Mouse (Mus musculus) T-cell, adult 2 months (primary cell): ENCODE results near the gene Cln5.
A peak's percentile ranks its signal among the peaks of the same experiment; 100 is the strongest.

Experiments used
- DNase-seq: peaks from one replicate; pipeline ENCODE4 v3.0.0; 2022; ENCODE audit warnings: low spot score

The Cln5 gene

DNA sequence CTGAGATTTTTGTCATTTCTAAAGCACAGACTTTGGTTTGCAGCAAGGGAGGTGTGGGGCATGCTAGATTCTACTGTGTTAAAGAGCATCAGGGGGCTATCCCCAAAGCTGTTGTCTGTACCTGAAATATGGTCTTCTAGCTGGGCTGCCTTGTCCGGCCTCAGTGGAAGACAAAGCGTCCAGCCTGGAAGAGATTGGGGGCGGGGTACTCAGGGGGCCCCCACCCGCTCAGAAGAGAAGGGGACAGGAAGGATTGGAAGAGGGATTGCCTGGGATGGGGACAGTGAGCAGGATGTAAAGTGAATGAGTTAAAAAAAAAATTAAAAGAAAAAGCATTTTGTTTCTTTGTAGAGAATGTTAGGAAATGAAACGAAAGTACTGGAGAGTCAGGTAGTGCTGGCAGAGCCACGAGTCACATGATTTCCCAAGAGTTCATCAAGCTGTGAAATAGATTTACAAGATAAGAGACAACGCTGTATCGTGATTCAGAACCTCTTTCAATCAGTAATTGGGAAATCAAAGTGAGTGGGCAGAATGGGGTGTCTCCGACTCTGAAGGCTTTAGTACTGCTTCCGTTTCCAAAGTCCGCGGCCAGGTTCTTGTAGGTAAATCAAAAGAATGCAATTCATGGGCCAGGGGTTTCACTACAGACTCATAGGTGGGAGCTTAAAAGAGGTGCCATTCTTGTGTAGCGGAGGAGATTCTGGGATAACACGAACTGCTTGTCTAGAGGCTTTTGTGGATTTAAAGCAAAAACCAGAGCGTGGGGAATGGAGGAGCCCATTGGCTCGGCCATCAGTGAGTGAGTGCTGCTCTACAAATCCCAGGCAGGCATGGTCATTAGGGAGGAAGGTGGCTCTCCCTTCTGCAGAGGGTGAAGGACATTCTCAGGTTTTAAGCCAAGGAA, 8.2 kb downstream of the Cln5 start:
- no peak for DNase-seq

DNA sequence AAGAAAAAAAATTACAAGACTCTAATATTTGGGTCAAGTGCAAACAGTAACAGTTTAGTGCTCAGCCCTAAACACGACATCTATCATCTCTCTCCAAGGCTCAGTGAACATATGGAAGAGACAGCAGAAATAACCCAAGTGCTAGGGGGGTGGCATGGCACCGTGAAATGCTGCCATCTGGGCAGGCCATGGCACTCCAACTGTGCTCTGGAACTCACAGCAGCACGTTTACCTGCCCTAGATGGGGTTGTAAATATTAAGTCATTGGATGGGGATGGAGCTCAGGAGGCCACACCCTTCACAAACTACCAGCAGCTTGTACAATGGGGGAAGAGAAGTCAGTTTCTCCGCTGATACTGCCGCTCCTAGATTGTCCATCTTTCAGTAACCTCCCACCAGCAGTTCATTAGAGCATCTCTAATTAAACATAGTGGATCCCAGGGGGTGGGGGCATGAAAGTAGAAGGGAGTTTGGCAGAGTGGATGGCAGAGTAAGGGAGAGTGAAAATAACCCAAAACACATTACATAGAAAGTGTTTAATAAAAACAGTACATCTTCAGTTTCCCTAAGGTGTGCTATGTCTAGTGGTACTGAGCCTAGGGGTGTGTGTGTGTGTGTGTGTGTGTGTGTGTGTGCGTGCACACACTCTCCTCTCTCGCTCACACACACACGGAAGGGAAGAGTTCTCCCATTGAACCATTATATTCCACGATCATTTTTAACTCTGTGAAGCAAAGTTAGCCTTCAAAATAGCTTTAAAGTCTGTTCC, 9.4 kb downstream of the Cln5 start:
- no peak for DNase-seq

DNA sequence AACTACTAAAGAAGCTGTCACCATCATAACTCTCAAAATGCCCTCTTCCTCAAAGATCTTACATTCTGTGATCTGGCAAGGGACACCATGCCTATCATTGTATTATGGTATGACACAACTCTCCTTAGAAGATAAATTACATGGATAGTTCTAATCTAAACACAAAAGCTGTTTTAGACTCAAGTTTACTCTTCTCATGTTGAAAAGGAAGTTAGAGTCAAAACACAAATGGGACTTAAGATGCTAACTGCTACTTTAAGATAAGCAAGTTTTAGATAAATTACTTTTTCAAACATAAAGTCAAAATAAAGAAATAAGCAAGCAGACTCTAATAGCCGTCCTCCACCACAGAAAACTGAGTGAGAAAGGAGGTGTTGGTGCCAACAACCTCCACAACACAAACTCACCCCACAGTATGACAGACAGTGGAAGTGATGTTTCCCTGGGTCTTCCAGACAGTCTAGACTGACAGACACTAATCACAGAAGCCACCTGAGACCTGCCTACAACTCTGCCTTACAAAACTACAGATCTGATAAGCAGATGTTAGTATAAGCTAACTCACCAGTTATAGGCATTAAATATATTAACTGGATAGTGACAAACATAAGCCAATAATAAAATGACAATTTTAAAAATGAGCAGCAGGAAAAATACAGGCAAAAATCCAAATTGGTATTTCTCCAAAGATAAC, 16.0 kb downstream of the Cln5 start:
- DNase-seq: no peak

DNA sequence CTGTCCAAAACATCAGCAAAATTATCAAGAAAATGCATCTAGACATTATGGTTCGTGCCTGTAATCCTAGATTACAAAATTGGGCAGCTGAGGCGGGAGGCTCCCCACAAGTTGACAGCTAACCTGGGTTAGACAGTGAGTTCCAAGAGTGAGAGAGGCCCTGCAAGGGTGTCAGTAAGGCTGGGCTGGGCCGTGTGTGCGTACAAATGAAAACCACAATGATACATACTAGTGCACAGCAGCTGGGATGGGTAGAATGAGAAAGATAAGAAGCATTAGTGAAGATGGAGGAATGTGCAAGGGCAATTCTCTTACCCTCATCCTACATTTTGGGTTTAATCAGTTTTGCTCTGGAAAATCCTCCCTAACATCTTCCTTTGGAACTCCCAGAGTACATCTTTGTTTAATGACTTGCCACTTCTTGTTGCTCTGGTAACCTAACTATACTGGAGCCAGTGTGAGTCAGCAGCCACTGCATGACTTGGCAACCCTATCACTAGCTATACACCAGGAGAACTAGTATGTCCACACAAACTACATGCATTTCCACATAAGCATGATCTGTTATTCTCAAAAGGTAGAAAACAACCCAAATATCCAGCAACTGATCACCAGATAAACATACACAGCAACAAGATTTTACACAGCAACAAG, 16.8 kb downstream of the Cln5 start:
- DNase-seq: no peak

DNA sequence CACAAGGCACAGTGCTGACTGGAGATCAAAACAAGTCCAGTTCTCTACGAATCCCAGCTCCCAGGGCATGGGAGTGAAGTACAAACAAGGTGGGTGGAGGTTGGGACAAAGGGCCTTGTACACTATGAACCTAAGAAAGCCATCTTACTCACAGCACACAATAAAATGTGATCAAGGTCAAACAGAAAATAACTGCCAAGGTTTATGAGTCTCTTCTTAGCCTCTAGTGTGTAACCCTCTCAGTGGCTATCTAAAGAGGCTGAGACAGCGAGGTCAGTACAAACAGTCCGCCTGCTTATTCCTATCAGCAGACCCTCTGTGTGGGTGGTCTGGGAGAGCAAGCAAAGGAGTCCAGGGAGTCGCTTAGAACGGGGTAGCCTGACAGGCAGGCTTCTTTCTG, 17.8 kb downstream of the Cln5 start:
- DNase-seq: no peak

DNA sequence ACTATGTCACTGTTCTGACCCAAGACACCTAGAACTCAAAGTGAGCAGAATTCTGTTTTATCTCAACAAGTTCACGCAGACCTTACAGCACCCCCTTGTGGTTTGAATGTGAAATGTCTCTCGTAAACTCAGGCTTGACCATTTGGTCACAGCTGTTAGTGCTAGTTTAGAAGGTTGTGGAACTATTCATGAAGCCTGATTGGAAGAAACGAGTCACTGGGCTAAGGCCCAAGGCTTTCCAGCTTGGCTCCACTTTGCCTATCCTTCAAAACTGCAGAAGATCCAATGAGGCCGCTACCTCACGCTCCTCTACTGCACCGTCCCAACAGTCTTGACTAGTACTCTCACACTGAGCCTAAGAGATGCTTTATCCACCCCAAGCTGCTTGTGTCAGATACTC, 18.6 kb downstream of the Cln5 start:
- DNase-seq: peak; percentile 46

DNA sequence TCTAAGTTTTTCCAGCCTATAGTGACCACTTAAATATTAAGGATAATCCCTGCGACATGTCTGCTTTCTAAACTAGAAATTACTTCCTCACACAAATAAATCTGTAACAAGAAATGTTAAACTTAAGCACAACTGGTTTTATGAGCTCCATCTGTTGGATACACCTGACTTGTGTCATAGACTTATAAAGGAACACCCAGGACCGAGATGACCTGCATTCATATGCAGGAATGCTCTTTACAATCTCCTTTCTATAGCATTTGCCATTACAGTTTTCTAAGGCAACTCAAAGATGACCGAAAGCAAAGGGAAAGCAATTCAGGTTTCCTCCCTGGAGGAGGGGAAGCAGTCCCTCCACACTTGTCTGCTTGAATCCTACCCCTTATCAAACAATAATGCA, 23.2 kb downstream of the Cln5 start:
- no peak for DNase-seq

DNA sequence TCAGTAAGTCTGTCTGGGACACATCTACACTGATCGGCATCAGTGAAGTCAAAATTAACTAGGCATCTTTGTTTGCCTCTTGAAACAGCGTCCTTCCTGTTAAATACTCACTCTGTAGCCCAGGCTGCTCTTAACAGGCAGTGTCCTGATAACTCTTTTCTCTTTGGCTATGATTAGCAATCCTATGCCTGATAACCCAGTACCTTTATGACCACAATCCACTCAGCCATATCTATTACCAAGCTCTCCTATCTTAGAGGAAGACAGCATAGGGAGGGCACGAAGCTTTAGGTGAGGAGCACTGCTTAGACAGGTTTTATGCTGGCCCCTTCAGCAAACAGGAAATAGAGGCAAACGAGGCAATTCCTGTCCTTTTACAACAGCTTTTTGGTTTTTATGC, 23.7 kb downstream of the Cln5 start:
- DNase-seq: no peak

DNA sequence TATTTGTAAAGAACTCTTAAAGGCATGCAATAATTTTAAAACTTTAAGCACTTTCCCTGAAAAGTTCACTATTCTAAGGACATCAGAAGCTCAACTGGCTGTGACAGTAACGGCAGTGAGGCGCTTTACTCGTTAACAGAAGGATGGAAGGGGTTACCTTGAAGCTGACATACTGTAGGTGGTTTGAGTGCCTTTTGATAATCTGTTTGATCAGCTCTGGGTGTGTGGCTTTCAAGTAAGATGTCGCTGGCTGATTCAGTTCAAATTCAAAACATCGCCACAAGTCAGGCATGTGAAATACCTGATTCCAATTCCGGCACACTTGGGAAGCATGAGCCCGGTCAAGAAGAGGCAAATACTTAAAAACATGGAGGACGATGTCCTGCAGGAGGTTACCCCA, 25.0 kb downstream of the Cln5 start:
- DNase-seq: peak; percentile 49

DNA sequence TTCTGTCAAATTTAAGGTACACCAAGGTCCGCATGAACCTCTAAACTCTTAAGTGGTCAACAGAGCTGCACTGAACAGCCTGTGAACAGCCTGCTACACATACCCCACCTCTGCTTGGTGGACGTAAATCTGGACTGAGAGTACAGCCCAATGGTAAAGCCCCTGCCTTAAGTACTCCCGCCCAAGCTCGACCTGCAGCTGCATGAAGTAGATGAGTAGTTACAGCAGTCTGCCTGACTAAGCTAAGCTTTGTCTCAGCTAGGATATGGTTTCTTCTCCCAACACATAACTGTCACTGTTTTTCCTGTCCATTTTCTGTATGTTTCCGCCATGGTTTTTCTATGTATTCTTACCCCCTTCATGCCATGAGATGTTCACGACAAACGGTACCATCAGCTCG, 25.8 kb downstream of the Cln5 start:
- DNase-seq: no peak

DNA sequence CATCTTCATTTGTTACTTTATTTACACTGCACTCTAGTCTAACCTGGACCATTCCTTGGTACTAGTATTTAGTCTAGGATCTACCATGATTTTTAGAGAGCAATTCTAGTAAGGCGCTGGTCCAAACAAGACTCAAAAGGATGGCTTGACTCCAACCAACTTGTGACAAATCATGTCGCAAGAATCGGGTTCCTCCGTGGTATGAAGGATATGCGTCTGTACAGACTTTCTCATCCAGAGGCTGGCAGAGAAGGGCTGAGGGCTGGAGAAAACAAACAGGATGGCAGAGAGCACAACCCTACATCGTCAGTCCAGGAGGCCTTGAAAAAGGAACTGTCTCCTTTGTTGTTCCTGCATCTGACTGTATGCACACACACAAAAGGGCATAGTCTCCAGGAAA, 26.6 kb downstream of the Cln5 start:
- DNase-seq: no peak

DNA sequence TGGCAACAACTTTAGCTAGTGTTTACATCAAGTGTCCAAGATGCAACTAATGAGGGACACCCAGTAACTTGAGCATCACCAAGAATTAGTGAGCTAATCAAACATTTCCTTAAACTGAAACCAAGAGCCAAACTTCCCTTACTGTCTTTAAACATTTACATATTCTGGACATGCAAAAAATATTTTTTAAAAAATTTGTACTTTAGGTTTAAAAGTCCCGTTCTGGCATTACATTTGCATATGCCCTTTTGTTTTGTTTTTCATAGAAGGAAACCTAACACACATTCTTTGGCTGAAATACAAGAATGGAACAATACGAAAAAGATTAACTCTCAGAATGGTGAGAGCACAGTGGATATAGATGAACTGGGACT, 28.2 kb downstream of the Cln5 start:
- no peak for DNase-seq

DNA sequence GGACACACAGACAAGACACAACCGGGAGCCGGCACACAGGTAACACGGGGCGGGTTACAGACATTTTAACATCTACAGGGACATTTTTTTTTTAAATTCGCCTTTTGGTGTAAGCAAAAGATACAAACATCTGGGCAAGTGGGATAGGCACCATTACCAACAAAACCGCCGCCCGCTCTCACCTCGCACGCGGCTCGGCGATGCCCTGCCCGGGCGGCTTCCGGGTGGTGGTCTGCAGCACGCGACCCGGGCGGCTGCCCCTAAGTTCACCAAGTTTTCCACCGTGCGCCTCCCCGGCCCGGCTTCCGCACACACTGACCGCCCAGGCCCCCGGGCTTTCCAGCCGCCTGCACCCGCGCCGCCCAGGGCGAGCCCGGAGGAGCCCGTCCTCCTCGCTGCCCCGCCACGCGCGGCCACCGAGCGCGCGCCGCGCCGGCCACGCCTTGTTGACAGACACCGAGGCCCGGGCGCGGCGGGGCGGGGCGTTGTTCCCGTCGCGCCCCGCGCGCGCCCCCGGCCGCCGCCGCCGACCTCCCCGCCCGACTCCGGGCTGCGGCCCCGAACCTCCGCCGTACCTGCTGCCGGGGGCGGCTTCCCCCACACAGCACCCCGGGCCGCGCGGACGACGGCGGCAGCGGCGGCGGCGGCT, 28.7 kb downstream of the Cln5 start:
- DNase-seq: peak; percentile 71

DNA sequence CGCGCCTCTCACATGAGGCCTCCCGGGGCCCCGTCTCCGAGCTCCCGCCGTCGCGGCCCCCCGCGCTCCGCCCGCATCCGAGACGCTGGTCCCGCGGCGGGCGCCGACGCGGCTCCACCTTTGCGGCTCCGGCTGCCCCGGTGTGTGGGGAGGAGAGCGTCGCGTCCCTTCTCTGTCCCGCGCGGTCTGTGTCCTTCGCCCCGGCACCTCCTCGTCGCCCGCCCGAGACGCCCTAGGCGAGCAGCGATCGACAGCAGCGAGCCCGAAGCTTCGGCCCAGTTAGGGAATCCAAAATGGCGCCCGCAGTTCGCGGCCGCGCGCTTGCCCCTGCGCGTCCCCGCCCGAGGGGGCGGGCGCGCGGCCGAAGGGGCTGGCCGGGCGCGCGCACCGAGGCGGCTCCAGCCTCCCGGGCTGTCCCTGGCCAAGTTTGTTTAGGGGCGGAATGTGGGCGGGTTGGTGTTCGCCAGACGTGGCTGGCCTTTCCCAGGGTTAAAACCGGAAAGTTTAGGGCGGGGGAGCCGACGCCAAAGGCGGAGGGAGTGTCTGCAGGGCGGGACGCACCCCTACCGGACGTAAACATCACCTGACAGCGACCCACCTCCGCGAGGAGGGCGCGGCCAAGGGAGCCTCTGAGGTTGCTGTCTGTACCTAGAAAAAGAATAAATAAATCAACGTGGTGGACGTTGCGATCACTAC, 29.4 kb downstream of the Cln5 start, which contains the start of gene Fbxl3:
TSS of gene Fbxl3 (minus strand) at position 329 of the 696 bp plus-strand sequence.
- DNase-seq: peak; percentile 94

DNA sequence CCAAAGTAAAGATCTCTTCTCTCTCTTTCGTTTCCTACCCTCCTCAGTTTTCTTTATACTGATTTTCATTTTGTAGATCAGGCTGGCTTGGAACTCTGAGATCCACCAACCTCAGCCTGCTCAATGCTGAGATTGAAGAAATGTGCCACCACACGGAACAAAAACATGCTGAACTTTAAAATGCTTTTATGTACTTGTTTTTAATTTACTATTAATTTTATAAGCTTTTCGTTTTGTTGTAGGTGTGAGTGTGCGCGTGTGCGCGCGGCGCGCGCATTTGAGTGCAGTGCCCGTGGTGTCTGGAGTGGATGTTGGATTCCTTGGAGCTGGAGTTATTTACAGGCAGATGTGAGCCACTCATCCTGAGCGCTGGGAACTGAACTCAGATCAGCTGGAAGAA, 30.3 kb downstream of the Cln5 start:
- DNase-seq: no peak

DNA sequence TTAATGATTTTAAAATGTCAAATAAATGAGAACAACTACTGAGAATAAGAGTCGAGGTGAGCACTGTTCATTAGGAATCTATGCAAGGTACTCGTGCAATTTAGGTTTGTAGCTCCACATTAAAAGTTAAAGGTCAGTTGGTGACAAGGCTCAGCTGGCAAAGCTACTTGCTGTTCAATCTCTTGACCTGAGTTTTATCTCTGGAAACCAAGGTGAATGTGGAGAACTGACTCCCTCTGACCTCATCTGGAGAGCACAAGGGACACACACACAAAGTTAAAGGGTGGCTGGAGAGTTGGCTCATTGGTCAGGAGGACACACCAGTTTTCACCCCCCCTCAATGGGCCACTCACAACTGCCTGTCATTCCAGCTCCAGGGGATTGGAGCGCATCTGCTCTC, 31.2 kb downstream of the Cln5 start:
- DNase-seq: no peak

DNA sequence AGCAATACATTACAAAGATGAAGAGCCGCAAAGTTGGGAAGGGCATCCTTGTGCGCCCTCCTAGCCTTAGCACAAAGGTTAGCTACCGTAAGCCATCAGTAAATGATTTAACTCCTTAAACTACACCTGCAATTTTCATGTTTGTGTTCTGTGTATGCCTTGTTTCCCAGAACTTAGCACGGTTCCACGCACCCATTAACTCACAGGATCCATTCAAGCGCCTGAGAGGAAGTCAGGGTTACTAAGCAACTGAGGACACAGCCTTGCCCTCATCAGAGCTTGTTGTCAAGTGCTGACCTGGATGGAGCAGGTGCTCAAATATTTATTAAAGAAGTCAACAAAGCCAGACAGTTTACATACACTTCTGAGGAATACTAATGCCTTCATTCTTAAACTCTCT, 32.2 kb downstream of the Cln5 start:
- no peak for DNase-seq

DNA sequence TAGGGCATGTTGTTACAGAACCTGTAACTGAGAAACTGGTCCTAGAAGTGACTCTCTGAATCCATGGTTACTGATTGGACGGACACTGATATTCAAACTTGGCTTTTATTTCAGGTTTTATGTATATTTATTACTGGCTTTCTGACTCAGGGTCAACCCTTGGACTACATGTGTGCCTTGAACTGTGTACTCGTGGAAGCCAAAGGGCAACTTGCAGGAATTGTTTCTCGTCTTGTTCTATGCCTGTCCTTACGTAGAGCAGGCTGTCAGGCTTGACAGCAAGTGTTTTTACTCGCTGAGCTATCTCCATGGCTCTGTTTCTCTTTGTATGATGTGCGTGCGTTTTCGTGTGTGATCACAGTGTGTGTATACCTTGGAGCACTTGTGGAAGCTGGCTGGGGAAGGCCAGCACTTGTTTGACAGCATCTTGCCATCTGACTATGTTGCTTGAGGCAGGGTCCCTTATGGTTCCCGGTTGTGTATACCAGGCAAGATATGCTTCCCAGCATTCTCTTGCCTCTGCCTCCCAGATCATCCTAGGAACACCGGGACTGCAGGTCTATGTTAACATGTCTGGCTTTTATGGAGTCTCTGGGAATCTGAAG, 32.8 kb downstream of the Cln5 start:
- DNase-seq: no peak

DNA sequence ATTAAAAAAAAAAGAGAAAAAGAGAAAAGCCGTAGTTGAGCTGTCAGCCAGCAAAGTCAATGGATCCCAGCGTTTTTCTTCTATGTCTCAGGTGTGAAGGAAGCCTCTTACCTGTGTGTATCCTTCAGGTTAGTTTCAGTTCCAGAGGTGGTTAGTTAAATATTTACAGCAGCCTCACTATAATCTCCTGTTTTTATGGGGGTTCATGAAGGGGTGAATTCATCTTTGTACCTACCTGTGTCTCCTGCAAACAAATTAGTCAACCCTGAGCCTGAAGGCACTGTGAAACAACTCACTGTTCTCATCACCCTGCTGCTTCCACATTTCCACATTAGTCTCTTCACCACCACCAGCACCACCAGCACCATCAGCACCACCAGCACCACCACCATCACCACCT, 36.3 kb downstream of the Cln5 start:
- DNase-seq: no peak

DNA sequence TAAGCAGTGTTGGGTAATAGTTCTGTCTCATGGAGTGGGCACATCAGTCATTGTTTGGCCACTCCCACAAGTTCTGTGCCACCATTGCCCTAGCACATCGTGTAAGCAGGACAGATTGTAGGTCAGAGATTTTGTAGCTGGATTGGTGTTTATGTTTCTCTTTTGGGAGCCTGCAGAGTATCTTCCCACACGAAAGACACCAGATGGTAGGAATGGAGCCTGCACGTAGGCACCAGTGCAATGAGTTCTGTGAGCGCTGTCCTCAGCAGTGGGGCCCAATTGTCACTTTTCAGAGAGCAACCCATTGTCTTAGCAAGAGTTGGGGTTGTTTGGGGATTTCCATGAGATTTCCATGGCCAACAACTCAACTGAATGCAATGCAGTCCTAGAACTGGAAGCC, 40.0 kb downstream of the Cln5 start:
- DNase-seq: no peak
